Mouse (Mus musculus) kidney, postnatal 10 days (tissue): Measurements from ENCODE around the gene Ppm1f.
A peak's percentile ranks its signal among the peaks of the same experiment; 100 is the strongest.
"Not testable (repeated sequence)": the region's sequence is repeated elsewhere in the genome, so short reads cannot be mapped to it uniquely, and the experiment has no call there.

Source experiments
- DNase-seq: peaks from one replicate; pipeline ENCODE4 v3.0.0; 2021; ENCODE audit warnings: mixed read lengths

Ppm1f gene

GRCm38 (mm10) chr16:16896382-16897055, at the start of gene Ppm1f:
Gene Ppm1f (plus strand): TSS chr16:16896469.
- peak; percentile 96 for DNase-seq

- DNase-seq, result no peak
Observed at GRCm38 (mm10) chr16:16849196-16849595, 47.1 kb upstream of the Ppm1f start.

- DNase-seq, result no peak
Observed at GRCm38 (mm10) chr16:16852411-16852810, 43.9 kb upstream of the Ppm1f start.

GRCm38 (mm10) chr16:16854836-16855235, 41.4 kb upstream of the Ppm1f start:
- peak; percentile 80 for DNase-seq

GRCm38 (mm10) chr16:16855541-16855940, 40.7 kb upstream of the Ppm1f start:
- DNase-seq, result no peak

- not testable (repeated sequence) for DNase-seq
Observed at GRCm38 (mm10) chr16:16856054-16856453, 40.2 kb upstream of the Ppm1f start.

- DNase-seq, result no peak
Observed at GRCm38 (mm10) chr16:16856731-16857476, 39.4 kb upstream of the Ppm1f start.

GRCm38 (mm10) chr16:16862288-16862687, 34.0 kb upstream of the Ppm1f start:
- DNase-seq, result no peak

GRCm38 (mm10) chr16:16863978-16864377, 32.3 kb upstream of the Ppm1f start, which contains the start of gene Igll1:
Gene Igll1 (minus strand): TSS chr16:16863985.
- no peak for DNase-seq

- DNase-seq, result no peak
Observed at GRCm38 (mm10) chr16:16865217-16865616, 31.1 kb upstream of the Ppm1f start.

GRCm38 (mm10) chr16:16865696-16866561, 30.3 kb upstream of the Ppm1f start:
- peak; percentile 65 for DNase-seq

- DNase-seq, result peak; percentile 15
Observed at GRCm38 (mm10) chr16:16870241-16870616, 26.0 kb upstream of the Ppm1f start.

GRCm38 (mm10) chr16:16870617-16871331, 25.5 kb upstream of the Ppm1f start, which contains the start of the genes Top3b and Vpreb1:
Gene Top3b (plus strand): TSS chr16:16870736.
Gene Vpreb1 (minus strand): TSS chr16:16870843.
- DNase-seq, result peak; percentile 93

- DNase-seq, result no peak
Observed at GRCm38 (mm10) chr16:16879025-16879424, 17.2 kb upstream of the Ppm1f start.

- DNase-seq, result no peak
Observed at GRCm38 (mm10) chr16:16888341-16888740, 7.9 kb upstream of the Ppm1f start.

- no peak for DNase-seq
Observed at GRCm38 (mm10) chr16:16892366-16892765, 3.9 kb upstream of the Ppm1f start.

- DNase-seq, result no peak
Observed at GRCm38 (mm10) chr16:16896015-16896381, 271 bp upstream of the Ppm1f start.

GRCm38 (mm10) chr16:16897056-16897584, 851 bp downstream of the Ppm1f start:
- DNase-seq, result no peak

GRCm38 (mm10) chr16:16902329-16902728, 6.1 kb downstream of the Ppm1f start:
- no peak for DNase-seq

GRCm38 (mm10) chr16:16903188-16903587, 6.9 kb downstream of the Ppm1f start:
- DNase-seq, result no peak

GRCm38 (mm10) chr16:16907799-16908198, 11.5 kb downstream of the Ppm1f start:
- DNase-seq, result peak; percentile 86
